Mouse (Mus musculus) liver, embryonic 14.5 days (tissue): ENCODE data around the gene Etv6. TPM values are rescaled to one million over a fixed set of nuclear protein-coding genes. Genes with fewer than 3 reads are reported as not detected.
A peak's percentile ranks its signal among the peaks of the same experiment; 100 is the strongest.

Source experiments
- ATAC-seq: fragments of 200-750 bp; cut with Nextera tagmentation; 2 replicates; pipeline ENCODE4 v1.8.0; 2017; ENCODE audit warnings: moderate number of reproducible peaks, mild to moderate bottlenecking, moderate library complexity; ENCODE audit not compliant: insufficient read depth
- DNase-seq, 3 experiments: peaks; one replicate each; pipeline ENCODE4 v3.0.0-alpha.2; 2012 to 2013; ENCODE audit warnings: low read depth in 3 of 3, low spot score in 3 of 3
- H3K27ac ChIP-seq: fragments of 300-500 bp; sonication (generic); 2 replicates; pipeline ENCODE4 v1.5.1; 2014; ENCODE audit warnings: moderate library complexity, mild to moderate bottlenecking, control low read depth, inconsistent platforms
- H3K27me3 ChIP-seq: fragments of 300-500 bp; sonication (generic); 2 replicates; pipeline ENCODE4 v1.6.1; 2014; ENCODE audit warnings: mild to moderate bottlenecking, low read length, moderate library complexity; ENCODE audit not compliant: control insufficient read depth, insufficient read depth
- H3K36me3 ChIP-seq: fragments of 300-500 bp; sonication (generic); replicated peaks from 2 replicates; pipeline ENCODE4 v1.6.1; 2014; ENCODE audit warnings: low read depth; ENCODE audit not compliant: control insufficient read depth, insufficient read depth
- H3K4me1 ChIP-seq, 2 experiments: fragments of 200-500 bp in 1 of 2; fragments of 300-500 bp in 1 of 2; sonication (generic) in 1 of 2; replicated peaks; 2 replicates each; pipeline ENCODE4 v1.6.1; 2012 to 2014; ENCODE audit warnings: antibody characterized with exemption in 1 of 2, inconsistent platforms in 1 of 2, low read length in 1 of 2; ENCODE audit not compliant: control insufficient read depth in 2 of 2, insufficient read depth in 2 of 2
- H3K4me2 ChIP-seq: fragments of 300-500 bp; sonication (generic); 2 replicates; pipeline ENCODE4 v1.6.1; 2014; ENCODE audit warnings: low read depth, mild to moderate bottlenecking, control low read depth, moderate library complexity
- H3K4me3 ChIP-seq, 2 experiments: fragments of 200-500 bp in 1 of 2; fragments of 300-500 bp in 1 of 2; sonication (generic) in 1 of 2; 2 replicates each; pipeline ENCODE4 v1.5.1; 2012 to 2014; ENCODE audit warnings: low read depth in 2 of 2, low read length in 2 of 2, mild to moderate bottlenecking in 2 of 2, control low read depth in 1 of 2, inconsistent platforms in 1 of 2, moderate library complexity in 1 of 2; ENCODE audit not compliant: insufficient read depth in 1 of 2
- H3K9ac ChIP-seq: fragments of 300-500 bp; sonication (generic); replicated peaks from 2 replicates; pipeline ENCODE4 v1.6.1; 2014; ENCODE audit warnings: mild to moderate bottlenecking, control low read depth, moderate library complexity
- H3K9me3 ChIP-seq: fragments of 300-500 bp; sonication (generic); 2 replicates; pipeline ENCODE4 v1.6.1; 2016; ENCODE audit warnings: low read length, mixed read lengths; ENCODE audit not compliant: control insufficient read depth
- CTCF ChIP-seq: IDR thresholded peaks from 2 replicates; pipeline ENCODE4 v1.5.1; 2016; ENCODE audit warnings: antibody characterized with exemption, low read depth, control low read depth
- EP300 ChIP-seq: IDR thresholded peaks from 2 replicates; pipeline ENCODE4 v1.6.1; 2016; ENCODE audit warnings: antibody characterized with exemption, low read depth
- WGBS: fragments of 180-500 bp; shearing (Covaris S2); extraction: QIAGEN DNeasy Blood & Tissue Kit; methylation state at CpG from one replicate; pipeline ENCODE4 v1.1.7; 2014; ENCODE audit not compliant: insufficient replicate concordance; 5-methylcytosine and 5-hydroxymethylcytosine counted together
- polyA plus RNA-seq, 2 experiments: library from polyadenylated mRNA; depleted of rRNA in 1 of 2; stranded (reverse) in 1 of 2; unstranded in 1 of 2; fragments of >200 nt; fragmentation: Nextera tagmentation in 1 of 2; extraction: Ambion mirVana in 1 of 2; gene quantifications; 2 replicates each; pipeline versions ENCODE4 v1.2.1 to v1.2.3; 2012 to 2014

Etv6 gene
- polyA plus RNA-seq, 2 experiments: 2.6 to 3.0 TPM

DNA sequence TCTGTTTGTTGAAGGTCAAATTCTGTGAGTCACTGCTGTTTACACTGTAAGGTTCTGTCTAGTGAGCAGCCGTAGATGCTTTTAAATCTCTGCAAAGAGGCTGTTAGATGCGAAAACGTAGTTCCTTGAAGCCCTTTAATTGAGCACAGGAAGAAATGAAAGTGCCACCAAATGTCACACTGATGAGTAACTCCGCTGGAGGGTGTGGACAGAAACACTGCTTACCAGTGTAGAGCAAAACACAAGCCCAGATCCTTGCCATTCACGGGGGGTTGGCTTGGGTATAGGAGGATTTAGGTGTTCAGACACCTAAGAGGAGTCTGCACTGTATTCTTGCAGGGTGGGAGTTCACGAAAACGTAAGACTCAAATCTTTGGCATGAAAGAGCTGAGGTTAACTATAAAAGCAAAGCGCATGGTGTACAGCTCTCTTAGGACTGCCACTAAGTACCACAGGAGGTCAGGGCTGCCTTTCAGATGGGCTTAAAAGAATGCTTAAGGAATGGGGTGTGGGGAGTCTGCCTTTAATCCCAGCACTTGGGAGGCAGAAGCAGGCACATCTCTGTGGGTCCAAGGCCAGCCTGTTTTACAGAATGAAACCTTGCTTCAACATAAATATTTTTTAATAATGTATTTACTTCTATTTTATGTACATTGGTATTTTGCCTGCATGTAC lies 216.7 kb downstream of the Etv6 start:
- Histone ChIP-seq H3K36me3 (no peaks in the 10 kb centered on the region), H3K27me3 (no peaks in the 10 kb centered on the region), H3K4me1 (0 out of 4 replicates have a peak, but pooled peaks cover 0 to 1% of the 10 kb centered on the region in 2 experiments), H3K4me3 (no peak overlapping the region), H3K9ac (no peak overlapping the region), H3K4me2 (no peak overlapping the region), H3K27ac (no peak overlapping the region), H3K9me3 (no peaks in the 10 kb centered on the region)
- no peak for DNase-seq
- WGBS: 70% methylated on average over 8 of the region's 8 CpGs
- TF ChIP-seq EP300 (no peak), CTCF (no peak)
- no peak for ATAC-seq

DNA sequence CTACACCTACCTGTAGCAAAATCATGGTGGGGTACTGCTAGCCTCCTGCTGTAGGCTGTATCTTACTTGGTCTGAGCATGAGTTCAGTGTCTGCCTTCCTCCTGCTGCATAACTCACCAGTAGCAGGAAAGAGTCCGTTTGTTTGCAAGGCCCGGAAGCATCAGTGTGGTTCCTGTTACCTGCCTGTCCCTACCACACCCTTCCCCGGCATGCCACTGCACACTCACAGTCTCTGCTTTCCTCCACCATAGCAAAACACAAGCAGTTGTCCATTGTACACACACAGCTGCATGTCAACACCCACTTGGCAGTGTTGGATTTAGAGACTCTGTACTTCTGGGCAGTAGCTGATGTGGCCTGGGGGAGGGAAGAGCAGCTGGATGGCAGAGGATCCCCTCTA lies 220.9 kb downstream of the Etv6 start:
- Histone ChIP-seq H3K4me2 (no peak overlapping the region), H3K36me3 (no peaks in the 10 kb centered on the region), H3K4me3 (no peak overlapping the region), H3K9ac (no peak overlapping the region), H3K27ac (no peak overlapping the region), H3K9me3 (no peaks in the 10 kb centered on the region), H3K4me1 (0 out of 4 replicates have a peak, but pooled peaks cover 0 to 1% of the 10 kb centered on the region in 2 experiments), H3K27me3 (no peaks in the 10 kb centered on the region)
- TF ChIP-seq EP300 (no peak), CTCF (no peak)
- no peak for ATAC-seq
- no peak for DNase-seq
- WGBS: 73% methylated on average over 3 of the region's 3 CpGs

DNA sequence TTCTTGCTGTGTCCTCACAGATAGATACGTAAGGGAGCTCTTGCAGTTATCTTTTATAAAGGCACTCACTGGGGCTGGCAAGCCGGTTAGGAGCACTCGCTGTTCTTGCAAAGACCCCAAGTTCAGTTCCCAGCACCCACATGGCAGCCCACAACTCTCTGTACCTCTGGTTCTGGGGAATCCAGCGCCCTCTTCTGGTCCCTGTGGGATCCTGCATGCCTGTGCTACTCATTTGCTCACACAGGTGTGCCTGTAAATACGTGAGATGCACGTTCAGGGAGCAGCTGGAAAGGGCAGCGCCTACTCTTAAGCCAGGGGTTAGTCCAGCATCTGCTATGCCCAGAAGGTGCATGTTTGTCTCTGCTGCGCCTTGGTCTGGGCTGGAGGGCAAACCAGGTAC lies 224.4 kb downstream of the Etv6 start:
- TF ChIP-seq EP300 (no peak), CTCF (0 out of 2 replicates have a peak, but pooled peaks have one; percentile 25)
- Histone ChIP-seq H3K27me3 (no peaks in the 10 kb centered on the region), H3K27ac (no peak overlapping the region), H3K9ac (no peak overlapping the region), H3K4me2 (no peak overlapping the region), H3K36me3 (no peaks in the 10 kb centered on the region), H3K9me3 (no peaks in the 10 kb centered on the region), H3K4me3 (no peak overlapping the region), H3K4me1 (peaks cover 0 to 7% of the 10 kb centered on the region in 2 experiments; a peak in 1 of 4 replicates)
- ATAC-seq (no peak), DNase-seq (no peak)
- 78% methylated on average over 8 of the region's 8 CpGs for WGBS

DNA sequence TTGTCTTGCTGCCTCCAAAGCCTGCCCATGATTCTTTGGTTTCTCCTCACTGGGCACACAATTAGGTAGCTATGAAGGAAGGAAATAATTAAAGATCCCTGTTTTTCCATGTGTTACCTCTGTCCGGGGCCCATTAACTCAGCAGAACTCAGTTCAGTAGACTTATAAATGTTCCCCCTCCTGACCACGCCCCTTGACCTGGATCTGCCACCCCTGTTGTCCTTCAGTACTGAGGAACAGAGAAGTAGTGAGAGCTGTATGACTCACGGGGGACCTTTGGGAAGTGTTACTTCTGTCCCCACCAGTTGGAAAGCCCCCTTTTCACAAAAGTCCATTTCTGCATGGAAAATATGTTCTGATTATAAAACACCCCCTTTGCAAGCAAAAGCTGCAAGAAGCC lies 226.4 kb downstream of the Etv6 start:
- TF ChIP-seq CTCF (no peak), EP300 (no peak)
- Histone ChIP-seq H3K36me3 (no peaks in the 10 kb centered on the region; the same call in 1 of the 2 replicates), H3K4me3 (no peak overlapping the region), H3K27me3 (no peaks in the 10 kb centered on the region), H3K9ac (no peak overlapping the region), H3K4me2 (no peak overlapping the region), H3K9me3 (no peaks in the 10 kb centered on the region), H3K4me1 (peaks cover 0 to 7% of the 10 kb centered on the region in 2 experiments; a peak in 1 of 4 replicates), H3K27ac (no peak overlapping the region)
- 49% methylated on average over 3 of the region's 3 CpGs for WGBS
- no peak for ATAC-seq
- DNase-seq: no peak

- Histone ChIP-seq H3K4me3 (no peak overlapping the region), H3K4me1 (peaks cover 0 to 7% of the 10 kb centered on the region in 2 experiments; a peak in 1 of 4 replicates), H3K36me3 (no peaks in the 10 kb centered on the region; the same call in 1 of the 2 replicates), H3K4me2 (no peak overlapping the region), H3K27ac (no peak overlapping the region; the same call in 1 of the 2 replicates), H3K9me3 (no peaks in the 10 kb centered on the region), H3K27me3 (no peaks in the 10 kb centered on the region), H3K9ac (no peak overlapping the region)
- DNase-seq (no peak), ATAC-seq (peak; percentile 32; the same call in 1 of the 2 replicates)
- TF ChIP-seq EP300 (no peak), CTCF (no peak)
- WGBS: 68% methylated on average over 4 of the region's 4 CpGs
Observed at GRCm38 (mm10) chr6:134262383-134262782, 226.9 kb downstream of the Etv6 start.
